Mouse (Mus musculus) layer of hippocampus, adult 8-10 months (tissue): ENCODE results near the gene Incenp. TPM values are rescaled to one million over a fixed set of nuclear protein-coding genes. Genes with fewer than 3 reads are reported as not detected.
"Not testable (repeated sequence)": the region's sequence is repeated elsewhere in the genome, so short reads cannot be mapped to it uniquely, and the experiment has no call there.

Experiments
- DNase-seq, 2 experiments: peaks; one replicate each; pipeline ENCODE4 v3.0.0; 2022; ENCODE audit warnings: low spot score in 2 of 2
- total RNA-seq, 4 experiments: library from RNA; stranded (reverse); gene quantifications; 2 replicates each; pipeline ENCODE4 v1.2.4; 2022

Gene Incenp
- total RNA-seq, 4 experiments from 2014 or later = 14.0 to 20.4 (median 17.7) TPM

DNA sequence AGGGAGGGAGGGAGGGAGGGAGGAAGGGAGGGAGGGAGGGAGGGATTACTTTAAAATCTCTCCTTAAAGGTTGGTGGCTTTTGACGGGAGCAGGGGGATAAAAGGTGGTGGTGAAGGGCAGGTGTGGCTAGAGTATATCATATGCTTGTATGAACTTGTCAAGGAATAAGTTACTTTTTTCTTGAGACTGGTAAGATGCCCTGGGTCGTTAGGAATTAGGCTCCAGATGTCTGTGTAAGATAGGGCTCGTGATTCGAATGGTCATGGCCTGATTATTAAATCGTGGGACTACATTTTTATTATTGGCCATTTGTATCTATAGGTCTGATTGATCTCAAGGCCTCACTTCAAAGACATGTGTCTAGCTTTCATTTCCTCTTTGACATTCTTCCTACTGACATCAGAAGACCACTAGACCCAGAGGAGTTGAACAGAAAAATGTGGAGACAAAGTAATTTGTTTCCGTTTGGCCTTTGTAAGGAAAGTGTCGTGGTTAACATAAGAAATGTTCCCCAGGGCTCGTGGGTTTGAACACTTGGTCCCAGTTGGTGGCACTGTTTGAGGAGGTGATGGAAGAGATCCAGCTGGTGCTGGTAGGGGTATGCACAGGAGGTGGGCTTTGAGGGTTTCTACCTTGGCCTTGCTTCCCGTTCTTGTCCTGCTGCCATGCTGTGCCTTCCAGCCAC lies 19.0 kb upstream of the Incenp start:
- DNase-seq = no peak

DNA sequence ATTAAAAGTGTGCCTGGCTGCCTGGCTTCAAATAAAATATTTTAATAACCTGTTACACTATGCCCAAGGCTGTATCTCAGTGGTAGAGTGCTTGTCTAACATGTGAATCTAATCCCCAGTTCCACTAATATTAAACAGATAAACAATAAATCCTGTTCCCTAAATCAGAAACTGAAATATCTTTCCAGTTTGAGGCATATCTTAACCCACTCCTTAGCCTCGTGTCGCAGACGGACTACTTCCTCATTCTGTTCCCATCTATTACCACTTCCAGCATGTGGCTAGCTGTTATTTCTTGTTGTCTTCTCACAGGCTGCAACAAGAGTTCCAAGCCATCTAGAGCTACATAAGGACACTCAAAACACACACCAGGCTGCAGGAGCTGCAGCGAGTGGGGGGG lies 18.4 kb upstream of the Incenp start:
- no peak for DNase-seq

DNA sequence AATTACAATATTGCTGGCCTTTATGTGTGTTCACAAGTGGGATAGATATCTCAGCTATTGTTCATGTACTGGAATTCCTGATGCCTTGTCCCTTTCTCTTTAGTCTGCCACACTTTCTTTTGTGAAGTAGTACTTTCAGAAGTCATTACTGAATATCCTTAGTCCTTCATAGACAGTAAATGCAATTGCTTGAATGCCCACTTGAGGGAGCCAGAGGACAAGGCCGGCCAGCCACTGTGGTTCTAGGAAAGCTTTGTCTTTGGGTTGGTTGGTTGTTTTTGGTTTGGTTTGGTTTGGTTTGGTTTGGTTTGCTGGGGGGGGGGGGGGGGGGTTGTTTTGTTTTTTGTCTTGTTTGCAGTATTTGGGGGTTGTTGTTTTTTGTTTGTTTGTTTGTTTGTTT lies 16.6 kb upstream of the Incenp start:
- DNase-seq = peak; percentile 64 to 84

DNA sequence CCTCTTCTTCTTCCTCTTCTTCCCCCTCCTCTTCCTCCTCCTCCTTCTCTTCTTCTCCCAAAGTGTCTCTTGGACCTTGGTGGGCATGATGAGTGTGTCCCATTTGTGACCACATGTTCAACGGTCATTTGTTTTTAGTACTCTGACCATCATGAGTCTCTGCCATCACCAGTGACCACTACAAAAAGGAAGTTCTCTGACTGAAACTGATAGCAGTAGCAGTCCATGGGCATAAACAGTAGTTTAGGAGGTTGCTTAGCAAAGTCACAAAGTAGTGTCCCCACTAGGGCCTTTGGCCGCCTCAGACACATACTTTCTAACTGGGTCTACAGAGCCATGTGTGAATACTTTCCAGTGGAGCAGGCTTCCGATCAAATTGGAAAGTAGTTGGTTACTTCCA lies 15.0 kb upstream of the Incenp start:
- DNase-seq = no peak

DNA sequence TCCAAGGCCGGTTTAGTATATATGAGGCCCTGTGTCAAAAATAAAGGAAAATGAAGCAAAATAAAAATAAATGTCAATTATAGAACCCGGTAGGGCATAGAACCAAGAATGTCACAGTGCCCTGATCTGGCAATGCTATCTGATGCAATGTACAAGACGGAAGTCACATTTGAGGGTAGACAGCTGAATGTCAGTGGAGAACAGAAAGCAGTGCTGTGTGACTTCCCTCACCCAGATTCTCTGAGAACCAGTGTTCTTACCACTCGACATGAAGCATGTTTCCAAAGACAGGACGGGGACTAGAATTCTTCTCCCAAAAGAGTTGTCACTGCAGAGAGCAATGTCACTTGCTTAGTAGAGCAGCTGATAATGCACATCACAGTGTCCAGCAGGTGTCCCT lies 14.4 kb upstream of the Incenp start:
- no peak for DNase-seq

DNA sequence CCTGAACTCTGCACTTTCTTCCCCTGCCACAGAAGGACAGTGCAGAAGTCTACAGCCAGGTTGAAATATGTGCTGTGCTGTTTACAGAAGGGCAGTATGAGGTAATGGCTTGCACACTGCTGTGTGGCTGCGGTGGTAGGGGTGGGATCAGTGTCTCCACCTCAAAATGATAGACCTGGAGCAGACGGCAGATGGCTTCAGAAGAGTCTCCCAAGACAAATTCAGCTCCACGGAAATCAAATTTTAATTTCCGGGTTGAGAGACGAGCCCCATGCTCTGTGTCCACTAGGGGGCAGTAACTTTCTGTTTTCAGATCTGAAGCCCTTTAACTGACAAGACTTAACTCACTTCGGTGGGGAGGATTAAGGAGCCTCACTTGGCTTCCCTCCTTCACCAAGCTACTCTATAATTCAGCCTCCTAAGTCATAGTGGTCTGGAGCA lies 12.0 kb upstream of the Incenp start:
- no peak for DNase-seq

DNA sequence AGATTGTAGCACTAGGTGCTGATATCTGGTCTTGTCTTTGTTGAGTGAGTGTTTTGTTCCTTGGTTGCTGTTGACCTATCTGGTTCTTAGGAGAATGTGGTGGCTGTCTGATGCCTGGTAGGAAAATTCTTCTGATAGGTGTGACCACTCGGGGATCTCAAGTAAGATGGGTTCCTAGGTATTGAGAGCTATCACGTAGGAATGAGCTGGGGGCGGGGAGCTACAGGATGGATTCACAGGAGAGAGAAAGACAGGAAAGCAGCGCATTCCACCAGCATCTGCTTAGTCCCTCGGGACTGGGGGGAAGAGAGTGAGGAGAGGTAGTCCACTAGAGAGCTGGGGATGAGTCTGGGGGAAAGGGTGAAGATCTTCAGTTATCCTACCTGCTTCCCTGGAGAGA lies 10.0 kb upstream of the Incenp start:
- no peak for DNase-seq

DNA sequence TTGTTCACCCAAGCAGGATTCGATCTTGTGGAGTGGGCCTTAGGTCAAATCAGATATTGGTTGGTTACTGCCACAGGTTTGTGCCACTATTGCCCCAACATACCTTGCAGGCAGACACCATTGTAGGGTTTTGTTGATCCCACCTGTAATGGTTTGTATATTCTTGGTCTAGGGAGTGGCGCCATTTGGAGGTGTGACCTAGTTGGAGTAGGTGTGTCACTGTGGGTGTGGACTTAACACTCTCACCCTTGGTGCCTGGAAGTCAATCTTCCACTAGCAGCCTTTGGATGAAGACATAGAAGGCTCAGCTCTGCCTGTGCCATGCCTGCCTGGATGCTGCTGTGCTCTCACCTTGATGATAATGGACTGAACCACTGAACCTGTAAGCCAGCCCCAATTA lies 1.3 kb upstream of the Incenp start:
- DNase-seq = not testable (repeated sequence)

DNA sequence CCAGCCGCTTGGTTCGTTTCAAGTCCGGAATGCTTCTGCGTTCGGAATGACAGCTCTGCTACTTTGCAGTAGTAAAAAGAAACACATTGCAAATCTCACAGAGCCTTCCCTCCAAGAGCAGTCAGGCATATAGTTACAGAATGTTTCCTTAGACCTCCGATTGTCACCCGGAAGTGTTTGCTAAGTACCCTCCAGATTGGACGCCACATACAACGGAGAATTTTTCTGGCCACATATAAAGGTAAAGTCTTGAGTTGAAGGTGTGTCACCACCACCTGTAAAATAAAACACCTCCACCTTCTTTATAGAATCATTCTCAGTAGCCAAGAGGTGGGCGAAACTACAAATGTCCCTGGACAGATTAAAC lies 412 bp upstream of the Incenp start:
- no peak for DNase-seq

DNA sequence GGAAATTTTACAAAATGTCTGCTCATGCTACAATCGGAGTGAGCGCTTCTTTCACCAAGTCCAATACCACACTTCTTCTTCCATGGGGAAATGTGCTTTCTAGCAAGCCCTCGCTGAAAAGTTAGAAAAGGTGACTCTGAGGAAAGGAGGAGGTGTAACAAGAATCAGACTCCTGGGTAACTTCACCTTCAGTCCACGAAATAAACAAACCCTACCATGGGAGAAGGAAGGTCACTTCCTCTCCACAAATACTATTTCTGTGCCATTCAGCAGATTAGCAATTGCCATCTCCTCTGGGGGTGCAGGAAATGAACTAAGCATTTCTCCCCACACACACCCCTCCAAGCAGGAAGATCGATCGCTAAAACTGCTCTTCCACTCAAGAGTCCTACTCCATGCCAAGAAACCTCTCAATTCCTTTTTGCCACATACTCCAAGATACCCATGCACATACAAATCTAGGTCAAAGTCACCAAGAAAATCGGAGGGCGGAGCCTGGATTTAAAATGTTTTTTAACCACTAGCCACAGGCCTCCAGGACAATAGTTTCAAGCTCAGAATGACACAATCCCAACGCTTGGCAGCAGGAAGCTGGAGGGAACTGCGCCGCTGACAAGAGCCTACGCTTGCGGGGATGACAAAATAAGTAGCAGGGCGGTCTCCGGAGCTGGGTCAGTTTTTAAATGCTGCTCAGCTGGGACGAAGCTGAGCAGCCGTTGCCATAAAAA lies 848 bp downstream of the Incenp start:
- no peak for DNase-seq

DNA sequence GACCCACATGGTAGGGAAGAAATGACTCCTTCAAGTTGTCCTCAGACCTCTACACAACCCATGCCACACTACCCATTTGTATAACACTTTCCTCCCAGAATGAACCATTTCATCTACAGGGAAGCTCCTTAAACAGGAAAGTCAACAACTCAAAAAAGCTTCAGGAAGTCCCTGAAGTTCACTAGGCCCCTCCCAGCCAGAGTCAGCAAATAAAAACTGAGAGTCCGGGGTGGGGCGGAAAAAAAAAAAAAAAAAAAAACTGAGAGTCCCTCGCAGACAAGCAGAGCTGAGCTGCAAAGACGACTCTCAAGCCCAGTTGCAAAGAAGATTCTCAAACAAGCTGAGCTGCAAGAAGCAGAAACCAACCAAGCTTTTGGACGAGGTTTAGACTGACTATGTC lies 3.3 kb downstream of the Incenp start:
- DNase-seq = no peak

DNA sequence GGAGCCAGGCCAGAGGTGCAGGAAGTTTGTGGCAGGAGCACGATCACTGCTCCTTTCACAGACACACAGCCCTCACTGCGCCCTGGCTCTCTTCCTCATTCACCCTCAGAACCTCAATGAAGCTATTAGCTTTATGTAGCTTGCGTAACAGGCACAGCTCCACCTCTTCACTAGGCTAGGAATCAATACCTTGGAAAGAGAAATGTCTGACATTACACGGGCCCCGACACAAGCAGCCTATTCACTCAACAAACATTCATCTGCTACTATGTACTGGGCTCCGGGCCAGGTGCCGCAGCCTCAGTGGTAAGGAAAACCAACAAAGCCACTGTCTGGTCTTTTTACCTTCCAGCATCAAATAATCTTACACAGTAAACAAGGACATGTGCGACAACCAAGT lies 12.6 kb downstream of the Incenp start:
- no peak for DNase-seq

DNA sequence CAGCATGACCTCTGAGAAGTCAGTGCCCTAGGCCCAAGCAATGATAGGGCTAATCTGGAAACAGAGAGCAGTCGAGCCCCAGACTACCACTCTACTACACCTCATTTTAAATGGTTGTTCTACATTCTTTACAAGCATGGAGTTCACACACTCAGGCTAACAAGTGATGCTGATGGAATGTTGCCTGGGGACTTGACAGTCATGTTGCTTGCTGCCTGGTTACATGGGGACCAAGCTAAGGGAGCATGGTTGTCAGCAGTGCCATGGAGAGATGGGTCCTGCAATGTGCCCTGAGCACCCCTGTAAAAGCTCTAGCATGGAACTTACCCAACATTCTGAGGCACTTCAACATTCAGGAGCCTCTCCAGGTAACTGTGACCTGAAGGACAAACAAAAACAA lies 13.0 kb downstream of the Incenp start:
- no peak for DNase-seq

DNA sequence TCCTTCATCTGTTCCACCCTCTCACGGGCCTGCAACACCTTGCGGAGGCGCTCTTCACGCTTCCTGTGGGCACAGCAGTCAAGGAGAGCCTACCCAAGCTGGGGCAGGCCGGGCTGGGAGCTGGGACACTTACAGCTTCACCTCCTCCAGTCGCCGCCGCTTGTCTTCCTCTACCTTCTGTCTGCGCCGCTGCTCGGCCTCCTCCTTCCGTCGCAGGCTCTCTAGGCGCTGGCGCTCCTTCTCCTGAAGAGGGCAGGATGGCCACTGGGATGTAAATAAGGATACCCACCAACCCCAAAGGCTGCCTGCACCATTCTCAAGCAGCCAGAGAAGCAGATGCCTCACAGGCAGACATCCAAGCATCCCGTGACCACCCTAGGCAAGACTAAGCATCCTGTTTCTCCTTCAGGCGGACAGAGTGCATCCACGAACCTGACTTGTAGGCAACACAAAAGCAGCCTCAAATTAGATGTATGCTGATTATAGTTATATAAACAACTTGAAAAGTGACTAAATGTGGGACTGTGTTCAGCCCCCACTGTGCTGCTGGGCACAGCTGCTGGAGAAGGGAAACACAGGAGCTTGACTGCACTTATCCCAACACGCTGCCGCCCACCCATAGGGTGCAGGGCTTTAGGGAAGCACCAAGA lies 21.0 kb downstream of the Incenp start:
- peak in 1 of 2 experiments; percentile 15 for DNase-seq

DNA sequence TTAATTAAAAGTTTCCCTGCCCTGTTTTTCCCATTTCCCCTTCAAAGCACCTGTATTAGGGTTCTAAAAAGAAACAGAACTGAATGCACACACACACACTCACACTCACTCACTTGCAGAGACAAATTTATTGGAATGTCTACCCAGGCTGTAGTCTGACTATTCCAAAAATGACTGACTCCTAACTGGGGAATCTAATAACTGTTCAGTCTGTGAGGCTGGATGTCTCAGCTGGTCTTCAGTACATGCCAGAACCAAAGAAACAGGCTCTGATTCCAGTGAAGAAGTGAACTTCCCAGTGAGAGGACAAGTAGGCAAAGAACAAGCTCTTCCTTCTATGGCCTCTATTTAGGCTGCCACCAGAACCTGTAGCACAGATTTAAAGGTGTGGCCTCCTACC lies 33.9 kb downstream of the Incenp start:
- no peak for DNase-seq

DNA sequence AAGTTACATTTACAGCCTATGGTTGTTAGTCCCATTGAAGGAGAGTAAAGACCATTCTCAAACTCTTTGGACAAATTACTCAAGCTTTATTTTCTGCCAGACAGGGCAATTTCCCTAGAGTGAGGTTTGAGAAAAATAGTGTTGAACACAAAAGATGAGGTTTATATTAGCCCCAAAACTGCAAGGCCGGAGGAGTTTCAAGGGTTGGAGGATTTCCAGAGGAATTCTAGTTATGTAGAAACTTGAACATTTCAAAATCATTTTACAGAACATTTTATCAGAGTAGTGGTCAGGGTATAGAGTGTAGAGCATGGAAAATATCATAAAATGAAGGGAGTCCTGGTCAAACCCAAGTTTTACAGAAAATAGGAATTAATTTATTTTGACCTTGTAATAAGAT lies 34.5 kb downstream of the Incenp start:
- DNase-seq = no peak

DNA sequence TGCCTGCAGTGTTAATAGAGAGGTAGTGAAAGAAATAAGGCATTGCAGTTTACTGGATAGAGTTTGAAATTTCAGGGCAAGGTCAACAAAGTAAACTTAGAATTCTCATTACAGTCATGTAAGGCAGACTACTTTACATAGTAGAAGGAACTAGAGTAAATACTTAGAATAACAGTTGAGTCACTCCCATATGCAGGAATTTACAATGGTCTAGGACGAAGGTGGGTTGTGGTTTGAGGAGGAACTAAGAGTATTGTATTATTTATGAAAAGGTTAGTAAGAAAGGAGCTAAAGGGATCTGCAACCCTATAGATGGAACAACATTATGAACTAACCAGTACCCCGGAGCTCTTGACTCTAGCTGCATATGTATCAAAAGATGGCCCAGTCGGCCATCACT lies 38.5 kb downstream of the Incenp start:
- not testable (repeated sequence) for DNase-seq

DNA sequence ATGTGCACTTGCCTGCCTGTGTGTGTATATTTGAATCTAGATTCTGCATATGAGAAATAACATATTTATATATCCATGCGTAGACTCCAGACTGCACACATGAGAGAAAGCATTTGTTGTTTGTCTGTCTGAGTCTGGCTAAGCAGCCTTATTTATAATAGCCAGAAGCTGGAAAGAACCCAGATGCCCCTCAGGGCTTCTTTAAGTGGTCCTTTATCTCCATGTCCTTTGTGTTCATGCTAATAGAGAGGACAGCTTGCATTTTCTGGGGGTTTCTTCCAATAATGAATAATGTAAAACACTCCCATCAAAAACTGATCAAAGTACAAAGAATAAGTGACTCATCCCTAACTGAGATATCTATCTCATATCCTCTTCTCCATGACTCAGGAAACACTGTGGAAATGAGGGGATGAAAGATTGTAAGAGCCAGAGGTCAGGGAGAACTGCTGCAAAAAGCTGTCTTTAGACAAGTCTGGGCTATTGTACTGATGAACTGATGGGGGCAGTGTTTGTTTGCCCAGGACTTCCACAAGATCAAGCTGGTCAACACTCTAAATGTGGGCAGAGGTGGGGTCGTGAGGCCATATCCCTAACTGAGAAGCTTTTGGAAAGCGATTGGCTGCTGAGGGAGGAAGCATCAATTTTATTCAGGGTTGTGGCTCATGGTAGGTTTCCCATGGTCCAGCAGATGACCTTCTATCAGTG lies 49.8 kb downstream of the Incenp start:
- not testable (repeated sequence) for DNase-seq

DNA sequence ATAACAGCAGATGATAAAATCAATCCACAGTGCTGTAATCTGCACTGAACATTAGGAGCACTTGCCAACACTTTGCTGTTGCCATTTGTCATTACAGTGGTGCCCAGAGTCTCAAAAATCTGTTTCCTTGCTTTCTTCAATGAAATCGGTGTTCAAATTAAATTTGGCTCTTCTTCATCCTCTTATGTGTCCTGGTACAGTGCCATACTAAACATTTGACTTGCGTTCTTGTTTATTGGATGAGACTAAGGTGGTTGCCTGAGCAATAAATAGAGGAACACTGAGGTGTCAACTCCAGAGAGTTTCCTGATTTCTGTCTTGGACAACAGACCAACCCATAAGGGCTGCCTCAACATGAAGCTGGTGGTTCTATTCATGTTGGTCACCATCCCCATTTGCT lies 52.1 kb downstream of the Incenp start, which contains the start of gene Scgb2a2:
Gene Scgb2a2 (plus strand): TSS at position 301 of the 400 bp plus-strand sequence.
- no peak for DNase-seq

DNA sequence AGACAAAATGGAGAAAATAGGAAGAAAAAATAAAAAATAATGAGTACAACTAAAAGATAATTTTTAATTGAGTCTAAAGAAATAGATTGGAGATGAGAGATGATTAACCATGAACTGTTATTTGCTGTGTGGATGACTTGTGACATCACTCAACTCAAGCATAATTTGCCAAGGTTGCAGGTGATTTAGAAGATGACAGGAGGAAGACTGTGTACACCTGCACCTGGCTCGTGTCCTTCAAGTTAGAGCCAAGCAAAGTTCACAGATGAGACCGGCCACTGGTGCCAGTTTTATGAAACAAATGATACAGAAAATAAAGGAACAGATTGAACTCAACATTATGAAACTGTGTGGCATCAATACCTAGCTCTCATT lies 62.0 kb downstream of the Incenp start:
- DNase-seq = no peak

DNA sequence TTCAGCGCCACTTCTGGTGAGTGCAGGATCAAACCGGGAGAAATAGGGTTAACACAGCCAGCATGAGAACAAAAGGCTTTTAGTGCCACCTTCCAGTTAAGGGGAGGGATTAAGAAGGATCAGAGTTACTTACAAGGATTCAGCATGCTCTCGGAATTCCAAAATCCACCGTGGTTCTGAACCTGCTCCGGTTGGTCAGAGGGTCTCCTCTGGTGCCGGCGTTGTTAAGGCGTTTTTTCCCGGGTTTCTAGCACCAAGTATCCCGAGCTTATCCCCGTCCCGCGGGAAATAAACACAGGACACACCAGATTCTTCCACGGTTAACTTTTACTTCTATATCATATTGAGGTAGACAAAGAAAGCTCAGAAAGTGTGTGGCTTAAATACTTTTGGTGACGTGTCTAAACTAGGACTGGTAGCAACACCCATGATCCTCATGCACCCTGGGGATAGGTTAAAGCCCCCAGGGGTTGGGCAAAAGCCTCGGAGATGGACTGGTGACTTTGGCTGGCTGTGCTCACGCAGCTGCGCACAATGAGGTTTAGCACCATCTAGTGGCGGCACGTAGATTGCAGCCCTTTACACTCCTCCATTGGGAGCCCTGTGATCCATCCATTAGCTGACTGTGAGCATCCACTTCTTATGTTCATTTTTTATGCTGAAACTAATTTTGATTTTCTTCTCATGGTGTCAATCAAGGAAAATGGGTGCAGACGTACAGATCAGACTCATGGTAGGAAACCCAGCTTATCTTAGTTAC lies 62.6 kb downstream of the Incenp start:
- peak; percentile 3 to 55 for DNase-seq
